Mouse (Mus musculus) liver, adult 2 months (tissue): Measurements from ENCODE around the gene Smurf1. TPM values are rescaled to one million over a fixed set of nuclear protein-coding genes. Genes with fewer than 3 reads are reported as not detected.

Experiments
- DNase-seq: peaks from one replicate; pipeline ENCODE4 v3.0.0-alpha.2; 2011; ENCODE audit warnings: low read depth, low spot score; ENCODE audit errors: extremely low read depth
- H3K27ac ChIP-seq: fragments of 200-500 bp; replicated peaks from 2 replicates; pipeline ENCODE4 v1.5.1; 2012; ENCODE audit warnings: low read depth, mild to moderate bottlenecking, control low read depth, inconsistent platforms, low read length; ENCODE audit not compliant: insufficient read depth
- H3K27me3 ChIP-seq: fragments of 200-500 bp; 2 replicates; pipeline ENCODE4 v1.6.1; 2012; ENCODE audit warnings: mild to moderate bottlenecking, moderate library complexity, low read length, inconsistent platforms; ENCODE audit not compliant: control insufficient read depth, insufficient read depth
- H3K36me3 ChIP-seq: fragments of 200-500 bp; 2 replicates; pipeline ENCODE4 v1.6.1; 2012; ENCODE audit warnings: low read length, inconsistent platforms; ENCODE audit not compliant: control insufficient read depth, insufficient read depth
- H3K4me1 ChIP-seq: fragments of 200-500 bp; 2 replicates; pipeline ENCODE4 v1.6.1; 2011; ENCODE audit warnings: low read length; ENCODE audit not compliant: control insufficient read depth, insufficient read depth
- H3K4me3 ChIP-seq: fragments of 200-500 bp; 2 replicates; pipeline ENCODE4 v1.5.1; 2011; ENCODE audit warnings: low read depth, mild to moderate bottlenecking, control low read depth, low read length, moderate library complexity; ENCODE audit not compliant: insufficient read depth
- H3K79me2 ChIP-seq: fragments of 200-500 bp; 2 replicates; pipeline ENCODE4 v1.6.1; 2012; ENCODE audit warnings: inconsistent platforms, mild to moderate bottlenecking, low read length, moderate library complexity; ENCODE audit not compliant: control insufficient read depth, insufficient read depth
- H3K9ac ChIP-seq: fragments of 200-500 bp; 2 replicates; pipeline ENCODE4 v1.6.1; 2012; ENCODE audit warnings: low read depth, mild to moderate bottlenecking, control low read depth, inconsistent platforms, low read length
- CTCF ChIP-seq: fragments of 200-500 bp; IDR thresholded peaks from 2 replicates; pipeline ENCODE4 v1.5.1; 2011; ENCODE audit warnings: low read depth, low read length, control low read depth
- POLR2A ChIP-seq: fragments of 200-500 bp; IDR thresholded peaks from 2 replicates; pipeline ENCODE4 v1.6.1; 2011; ENCODE audit warnings: low read length, control low read depth; ENCODE audit not compliant: insufficient read depth; ENCODE audit errors: extremely low read depth
- WGBS: fragments of 180-500 bp; shearing (Covaris S2); methylation state at CpG from one replicate; pipeline ENCODE4 v1.1.7; 2018; 5-methylcytosine and 5-hydroxymethylcytosine counted together
- polyA plus RNA-seq: library from polyadenylated mRNA; depleted of rRNA; stranded (reverse); fragments of >200 nt; gene quantifications from 2 replicates; pipeline ENCODE4 v1.2.3, GENCODE M21; 2012
- total RNA-seq: library from RNA; depleted of rRNA; stranded (reverse); fragments of >200 nt; gene quantifications from 2 replicates; pipeline ENCODE4 v1.2.3, GENCODE M21; 2014

The Smurf1 gene
- total and polyA plus RNA-seq, 2 experiments = 5.2 to 8.6 TPM

DNA sequence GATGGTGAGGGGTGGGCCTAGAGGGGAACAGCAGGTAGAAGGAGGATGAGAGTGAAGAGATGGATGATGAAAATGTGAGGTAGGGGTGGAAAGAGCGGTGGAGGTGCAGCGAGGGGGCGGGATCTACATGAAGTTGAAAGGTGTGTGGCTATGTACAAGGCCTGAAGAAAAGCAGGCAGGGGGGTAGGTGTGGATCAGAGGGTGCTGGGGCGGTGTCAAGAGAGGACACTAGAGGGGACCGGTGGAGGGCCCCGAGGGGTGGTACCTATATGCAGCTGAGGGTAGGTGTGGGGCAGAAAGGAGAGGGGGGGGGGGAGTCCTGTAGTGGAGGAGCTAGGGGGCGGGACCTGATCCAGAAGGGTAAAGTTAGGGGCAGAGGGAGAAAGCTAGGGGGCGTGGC is 1.2 kb downstream of the Smurf1 start:
- H3K79me2 ChIP-seq = peaks cover 21% of the 10 kb centered on the region; the same call in 1 of the 2 replicates
- H3K4me1 ChIP-seq = no peaks in the 10 kb centered on the region; the same call in 1 of the 2 replicates
- TF ChIP-seq POLR2A (no peak), CTCF (no peak)
- H3K9ac ChIP-seq = no peak overlapping the region
- H3K36me3 ChIP-seq = no peaks in the 10 kb centered on the region
- H3K27me3 ChIP-seq = no peaks in the 10 kb centered on the region
- WGBS = 60% methylated on average over 8 of the region's 8 CpGs
- H3K27ac ChIP-seq = no peak overlapping the region
- no peak overlapping the region for H3K4me3 ChIP-seq
- DNase-seq = no peak

DNA sequence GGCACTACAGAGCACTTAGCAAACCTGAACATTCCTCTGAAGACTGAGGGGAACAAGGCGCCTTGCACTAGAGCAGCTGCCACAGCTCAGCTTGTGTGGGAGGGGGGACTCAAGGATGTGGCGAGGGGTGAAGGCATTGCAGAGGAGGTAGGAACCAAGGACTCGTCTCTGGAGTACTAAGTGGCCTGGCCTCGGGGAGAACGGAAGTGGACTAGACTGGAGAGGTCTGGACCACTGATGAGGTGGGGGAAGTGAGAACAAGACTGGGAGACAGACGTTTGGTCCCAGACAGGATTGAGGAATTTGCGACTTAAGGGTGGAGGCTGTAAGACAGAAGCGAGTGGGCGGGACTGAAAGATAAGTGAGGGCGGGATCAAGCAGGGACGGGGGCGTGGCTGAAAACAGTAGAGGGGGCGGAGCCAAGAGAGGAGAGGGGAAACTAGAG is 1.8 kb downstream of the Smurf1 start:
- Histone ChIP-seq H3K27me3 (no peaks in the 10 kb centered on the region), H3K27ac (no peak overlapping the region), H3K4me3 (no peak overlapping the region), H3K4me1 (no peaks in the 10 kb centered on the region; the same call in 1 of the 2 replicates), H3K36me3 (no peaks in the 10 kb centered on the region), H3K9ac (no peak overlapping the region), H3K79me2 (peaks cover 27% of the 10 kb centered on the region; the same call in 1 of the 2 replicates)
- no peak for TF ChIP-seq CTCF
- TF ChIP-seq POLR2A = no peak
- peak; percentile 31 for DNase-seq
- WGBS = 44% methylated on average over 13 of the region's 13 CpGs

DNA sequence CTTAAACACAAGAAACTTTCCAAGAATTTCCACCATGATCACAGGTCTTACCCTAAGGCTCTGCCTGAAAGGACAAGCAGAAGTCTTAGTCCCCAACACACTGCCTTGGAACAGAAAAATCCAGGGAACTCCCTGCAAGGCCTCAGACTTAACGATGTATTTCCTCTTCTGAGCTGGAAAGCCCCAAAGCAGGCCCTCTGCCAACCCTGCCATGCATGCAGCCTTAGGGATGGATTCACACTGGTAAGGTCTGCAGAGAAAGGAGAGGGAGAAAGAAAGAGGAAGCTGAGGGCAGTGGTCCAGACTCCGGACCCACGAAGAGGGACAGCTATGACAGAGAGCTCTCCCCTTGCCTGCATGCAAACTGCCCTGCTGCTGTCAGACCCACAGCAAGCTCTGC is 2.2 kb downstream of the Smurf1 start:
- Histone ChIP-seq H3K27me3 (no peaks in the 10 kb centered on the region), H3K27ac (no peak overlapping the region), H3K4me3 (no peak overlapping the region), H3K9ac (no peak overlapping the region), H3K4me1 (no peaks in the 10 kb centered on the region; the same call in 1 of the 2 replicates), H3K36me3 (no peaks in the 10 kb centered on the region), H3K79me2 (peaks cover 31% of the 10 kb centered on the region; the same call in 1 of the 2 replicates)
- DNase-seq = no peak
- no peak for TF ChIP-seq CTCF
- TF ChIP-seq POLR2A = no peak
- WGBS = 59% methylated on average over 3 of the region's 3 CpGs

DNA sequence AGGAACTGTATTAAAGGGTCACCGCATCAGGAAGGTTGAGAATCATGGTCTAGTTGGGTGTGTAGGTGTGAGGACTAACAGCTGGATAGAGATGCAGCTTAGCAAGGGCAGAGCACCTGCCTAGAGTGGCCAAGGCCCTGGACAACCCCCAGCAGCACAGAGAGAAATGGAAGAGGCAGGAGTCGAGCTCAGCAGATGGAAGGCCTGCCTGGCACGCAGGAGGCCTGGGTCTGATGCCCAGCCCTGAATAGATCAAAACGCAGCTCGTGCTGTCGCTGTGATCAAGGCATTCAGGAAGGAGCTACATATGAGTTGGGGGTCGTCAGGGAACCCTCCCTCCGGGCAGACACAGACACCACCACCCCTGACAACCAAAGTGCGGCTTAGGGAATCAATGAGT is 7.4 kb downstream of the Smurf1 start:
- H3K9ac ChIP-seq = no peak overlapping the region
- H3K79me2 ChIP-seq = peaks cover 62% of the 10 kb centered on the region; the same call in 1 of the 2 replicates
- H3K27ac ChIP-seq = no peak overlapping the region
- no peak for DNase-seq
- H3K27me3 ChIP-seq = no peaks in the 10 kb centered on the region
- no peaks in the 10 kb centered on the region; the same call in none of the 2 replicates for H3K4me1 ChIP-seq
- WGBS = 79% methylated on average over 9 of the region's 9 CpGs
- TF ChIP-seq CTCF = no peak
- no peak for TF ChIP-seq POLR2A
- no peak overlapping the region for H3K4me3 ChIP-seq
- H3K36me3 ChIP-seq = no peaks in the 10 kb centered on the region

DNA sequence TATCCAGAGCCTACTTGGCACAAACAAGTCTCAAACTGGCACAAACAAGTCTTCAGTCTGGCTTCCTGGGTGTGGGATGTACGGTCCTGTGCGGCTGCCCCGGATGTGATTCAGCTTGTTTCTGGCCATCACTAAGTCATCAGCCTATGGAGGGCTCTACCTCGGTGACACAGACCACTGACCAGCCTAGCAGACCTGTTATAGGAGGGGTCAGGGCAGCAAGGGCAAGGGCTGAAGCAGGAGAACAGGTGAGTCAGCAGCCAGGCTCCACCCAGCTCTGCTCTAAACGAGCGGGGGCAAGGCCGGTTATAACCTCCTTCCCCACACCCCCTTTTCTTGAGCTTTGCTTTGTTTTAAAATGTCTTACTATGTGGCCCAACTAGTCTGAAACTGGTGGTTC is 11.2 kb downstream of the Smurf1 start:
- Histone ChIP-seq H3K4me3 (no peak overlapping the region), H3K79me2 (peaks cover 52% of the 10 kb centered on the region; the same call in 1 of the 2 replicates), H3K27ac (no peak overlapping the region), H3K36me3 (no peaks in the 10 kb centered on the region), H3K9ac (no peak overlapping the region), H3K4me1 (peaks cover 5% of the 10 kb centered on the region), H3K27me3 (no peaks in the 10 kb centered on the region)
- peak; percentile 34 for DNase-seq
- WGBS = 59% methylated on average over 7 of the region's 7 CpGs
- TF ChIP-seq POLR2A (no peak), CTCF (no peak)

DNA sequence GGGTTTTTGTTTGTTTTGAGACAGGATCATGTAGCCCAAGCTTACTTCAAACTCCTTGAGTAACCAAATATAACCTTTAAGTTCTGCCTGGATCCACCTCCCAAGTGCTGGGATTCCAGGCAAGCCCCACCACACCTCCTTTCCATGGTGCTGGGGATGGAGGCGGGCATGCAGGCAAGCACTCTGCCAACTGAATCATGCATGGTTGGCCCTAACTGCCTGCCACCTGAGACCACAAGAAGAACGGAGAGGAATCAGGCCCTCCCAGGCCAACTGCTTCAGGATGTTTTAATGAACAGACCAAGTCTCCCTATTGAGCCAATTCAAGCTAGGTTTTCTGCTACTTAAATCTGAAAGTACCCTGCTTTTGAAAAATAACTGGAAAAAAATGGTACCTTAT is 13.1 kb downstream of the Smurf1 start:
- Histone ChIP-seq H3K9ac (no peak overlapping the region), H3K27ac (no peak overlapping the region), H3K36me3 (no peaks in the 10 kb centered on the region), H3K79me2 (peaks cover 35% of the 10 kb centered on the region; the same call in 1 of the 2 replicates), H3K27me3 (no peaks in the 10 kb centered on the region), H3K4me3 (no peak overlapping the region), H3K4me1 (peaks cover 12% of the 10 kb centered on the region)
- TF ChIP-seq CTCF = no peak
- no peak for TF ChIP-seq POLR2A
- WGBS = 94% methylated on average over 2 of the region's 2 CpGs
- DNase-seq = no peak
